Mouse (Mus musculus) spleen, adult 2 months (tissue): ENCODE data around the gene Dhrs4. TPM values are rescaled to one million over a fixed set of nuclear protein-coding genes. Genes with fewer than 3 reads are reported as not detected.

Source experiments
- DNase-seq, 2 experiments: peaks; one replicate each; pipeline versions ENCODE4 v3.0.0 to v3.0.0-alpha.2; 2012 to 2021; ENCODE audit warnings: low spot score in 2 of 2, low read depth in 1 of 2
- H3K27ac ChIP-seq: fragments of 200-500 bp; 2 replicates; pipeline ENCODE4 v1.5.1; 2012; ENCODE audit warnings: low read length, inconsistent platforms; ENCODE audit not compliant: insufficient read depth
- H3K27me3 ChIP-seq: fragments of 200-500 bp; 2 replicates; pipeline ENCODE4 v1.6.1; 2012; ENCODE audit warnings: mild to moderate bottlenecking, moderate library complexity, low read length, inconsistent platforms; ENCODE audit not compliant: control insufficient read depth, insufficient read depth
- H3K36me3 ChIP-seq: fragments of 200-500 bp; 2 replicates; pipeline ENCODE4 v1.6.1; 2012; ENCODE audit warnings: mild to moderate bottlenecking, low read length, inconsistent platforms; ENCODE audit not compliant: control insufficient read depth, insufficient read depth
- H3K4me1 ChIP-seq: fragments of 200-500 bp; 2 replicates; pipeline ENCODE4 v1.6.1; 2011; ENCODE audit warnings: inconsistent platforms; ENCODE audit not compliant: control insufficient read depth, insufficient read depth, insufficient read length
- H3K4me3 ChIP-seq: fragments of 200-500 bp; 2 replicates; pipeline ENCODE4 v1.5.1; 2011; ENCODE audit warnings: mild to moderate bottlenecking, inconsistent platforms; ENCODE audit not compliant: insufficient read depth, insufficient read length; ENCODE audit errors: extremely low read depth
- CTCF ChIP-seq: fragments of 200-500 bp; IDR thresholded peaks from 2 replicates; pipeline ENCODE4 v1.5.1; 2011; ENCODE audit warnings: mild to moderate bottlenecking, inconsistent platforms; ENCODE audit not compliant: insufficient read depth, insufficient read length, insufficient replicate concordance; ENCODE audit errors: extremely low read depth
- POLR2A ChIP-seq: fragments of 200-500 bp; IDR thresholded peaks from 2 replicates; pipeline ENCODE4 v1.6.1; 2011; ENCODE audit warnings: low read depth, low read length, inconsistent platforms
- WGBS: fragments of 180-500 bp; shearing (Covaris S2); methylation state at CpG from one replicate; pipeline ENCODE4 v1.1.7; 2018; 5-methylcytosine and 5-hydroxymethylcytosine counted together
- polyA plus RNA-seq: library from polyadenylated mRNA; depleted of rRNA; stranded (reverse); fragments of >200 nt; gene quantifications from 2 replicates; pipeline ENCODE4 v1.2.3, GENCODE M21; 2012

The Dhrs4 gene
- polyA plus RNA-seq, 1 experiment = 18.5 TPM

GRCm38 (mm10) chr14:55468301-55468741, 10.2 kb upstream of the Dhrs4 start:
- DNase-seq = no peak
- Histone ChIP-seq H3K27ac (no peak overlapping the region), H3K4me3 (no peak overlapping the region), H3K36me3 (no peaks in the 10 kb centered on the region), H3K27me3 (peaks cover 1% of the 10 kb centered on the region; the same call in 1 of the 2 replicates), H3K4me1 (no peaks in the 10 kb centered on the region)
- WGBS = 75% methylated on average over 2 of the region's 2 CpGs
- no peak for TF ChIP-seq POLR2A
- no peak for TF ChIP-seq CTCF

- 83% methylated on average over 2 of the region's 2 CpGs for WGBS
Observed at GRCm38 (mm10) chr14:55469041-55469440, 9.5 kb upstream of the Dhrs4 start.

GRCm38 (mm10) chr14:55469821-55470220, 8.7 kb upstream of the Dhrs4 start:
- Histone ChIP-seq H3K27me3 (peaks cover 1% of the 10 kb centered on the region; the same call in 1 of the 2 replicates), H3K36me3 (no peaks in the 10 kb centered on the region), H3K4me1 (no peaks in the 10 kb centered on the region), H3K27ac (no peak overlapping the region), H3K4me3 (no peak overlapping the region)
- DNase-seq = no peak
- WGBS = 90% methylated on average over 6 of the region's 6 CpGs
- TF ChIP-seq POLR2A = no peak
- TF ChIP-seq CTCF = no peak

More at GRCm38 (mm10) chr14:55469041-55469440, 9.5 kb upstream of the Dhrs4 start:
- peaks cover 1% of the 10 kb centered on the region; the same call in 1 of the 2 replicates for H3K27me3 ChIP-seq
- H3K27ac ChIP-seq = no peak overlapping the region
- no peaks in the 10 kb centered on the region for H3K4me1 ChIP-seq
- H3K4me3 ChIP-seq = no peak overlapping the region
- no peaks in the 10 kb centered on the region for H3K36me3 ChIP-seq
- no peak for TF ChIP-seq CTCF
- TF ChIP-seq POLR2A = no peak
- DNase-seq = no peak

GRCm38 (mm10) chr14:55470806-55471205, 7.8 kb upstream of the Dhrs4 start:
- H3K4me3 ChIP-seq = no peak overlapping the region
- no peak for TF ChIP-seq POLR2A
- no peak for TF ChIP-seq CTCF
- H3K36me3 ChIP-seq = no peaks in the 10 kb centered on the region
- peaks cover 1% of the 10 kb centered on the region; the same call in 1 of the 2 replicates for H3K27me3 ChIP-seq
- H3K4me1 ChIP-seq = no peaks in the 10 kb centered on the region
- WGBS = 10% methylated on average over 10 of the region's 10 CpGs
- no peak overlapping the region for H3K27ac ChIP-seq
- no peak for DNase-seq

- TF ChIP-seq POLR2A (no peak), CTCF (no peak)
- DNase-seq = no peak
- Histone ChIP-seq H3K27ac (no peak overlapping the region), H3K4me1 (no peaks in the 10 kb centered on the region), H3K4me3 (no peak overlapping the region), H3K27me3 (no peaks in the 10 kb centered on the region; the same call in 1 of the 2 replicates), H3K36me3 (no peaks in the 10 kb centered on the region)
- WGBS = 74% methylated on average over 2 of the region's 2 CpGs
Observed at GRCm38 (mm10) chr14:55475654-55476053, 2.9 kb upstream of the Dhrs4 start.

- Histone ChIP-seq H3K4me3 (no peak overlapping the region), H3K27me3 (no peaks in the 10 kb centered on the region), H3K36me3 (no peaks in the 10 kb centered on the region), H3K27ac (no peak overlapping the region), H3K4me1 (no peaks in the 10 kb centered on the region)
- no peak for DNase-seq
- WGBS = 100% methylated on average over 1 of the region's 1 CpGs
- TF ChIP-seq POLR2A (no peak), CTCF (no peak)
Observed at GRCm38 (mm10) chr14:55477421-55477820, 1.1 kb upstream of the Dhrs4 start.

- no peak for DNase-seq
- Histone ChIP-seq H3K36me3 (no peaks in the 10 kb centered on the region), H3K4me1 (no peaks in the 10 kb centered on the region), H3K4me3 (no peak overlapping the region), H3K27ac (no peak overlapping the region), H3K27me3 (no peaks in the 10 kb centered on the region)
- TF ChIP-seq POLR2A (no peak), CTCF (no peak)
- WGBS = 93% methylated on average over 5 of the region's 5 CpGs
Observed at GRCm38 (mm10) chr14:55477829-55478228, 729 bp upstream of the Dhrs4 start.
